Comparison of ENCODE assay signal across 8 mouse cellular contexts in genomic region chr10:128923013-128923691, GRCm38 (mm10). TPM values are rescaled to one million over a fixed set of nuclear protein-coding genes. Genes with fewer than 3 reads are reported as not detected.
DNase-seq lines count a peak whose midpoint lies in the region; ATAC-seq lines count a peak whose summit lies in the region.

No protein-coding gene starts in this region.

- no peaks in the 10 kb centered on the region for H3K9me3 ChIP-seq in heart, embryonic 13.5 days
- H3K9me3 ChIP-seq in liver, embryonic 12.5 days (replicated peaks): no peaks in the 10 kb centered on the region
- no peaks in the 10 kb centered on the region for H3K9me3 ChIP-seq in stomach, embryonic 15.5 days

- peak overlapping the region; percentile 70 for H3K4me2 ChIP-seq in heart, embryonic 13.5 days
- peak overlapping the region; percentile 84 for H3K4me2 ChIP-seq in liver, embryonic 12.5 days
- H3K4me2 ChIP-seq in stomach, embryonic 15.5 days: peak overlapping the region; percentile 89

- H3K9ac ChIP-seq in heart, embryonic 13.5 days: peak overlapping the region; percentile 91
- H3K9ac ChIP-seq in liver, embryonic 12.5 days: peak overlapping the region; percentile 84
- peak overlapping the region; percentile 82 for H3K9ac ChIP-seq in stomach, embryonic 15.5 days

- DNase-seq in CD4-positive, CD25-positive, alpha-beta regulatory T cell, adult 2 months (ENCODE audit: low read depth, low spot score): peak; percentile 92
- peak; percentile 69 for DNase-seq in fat pad, adult 2 months (ENCODE audit: extremely low read depth, low read depth, low spot score)
- DNase-seq in kidney, postnatal 10 days: peak; percentile 96
- DNase-seq in natural killer cell, adult 2 months (ENCODE audit: low spot score in 2 of 2): peak; percentile 84 to 89

- peak; percentile 93 for ATAC-seq in heart, embryonic 13.5 days (ENCODE audit: extremely low read depth, insufficient number of reproducible peaks, low FRiP score, low TSS enrichment)
- peak; percentile 98 for ATAC-seq in liver, embryonic 12.5 days
- peak; percentile 96 for ATAC-seq in stomach, embryonic 15.5 days (ENCODE audit: insufficient read depth, low FRiP score, low read depth)

- H3K4me1 ChIP-seq in brown adipose tissue, adult 24 weeks (ENCODE audit: control insufficient read depth, insufficient read depth, insufficient read length, low read length): peaks cover 11% of the 10 kb centered on the region; the same call in 1 of the 2 replicates
- H3K4me1 ChIP-seq in heart, embryonic 13.5 days: peaks cover 52% of the 10 kb centered on the region
- peaks cover 39% of the 10 kb centered on the region for H3K4me1 ChIP-seq in liver, embryonic 12.5 days
- H3K4me1 ChIP-seq in stomach, embryonic 15.5 days: peaks cover 53% of the 10 kb centered on the region

- H3K36me3 ChIP-seq in heart, embryonic 13.5 days: peaks cover 12% of the 10 kb centered on the region
- peaks cover 8% of the 10 kb centered on the region for H3K36me3 ChIP-seq in liver, embryonic 12.5 days
- no peaks in the 10 kb centered on the region for H3K36me3 ChIP-seq in stomach, embryonic 15.5 days

- under 1% methylated on average over 42 of the region's 42 CpGs for WGBS in heart, embryonic 13.5 days
- WGBS in liver, embryonic 12.5 days (ENCODE audit: insufficient replicate concordance): under 1% methylated on average over 42 of the region's 42 CpGs
- under 1% methylated on average over 42 of the region's 42 CpGs for WGBS in stomach, embryonic 15.5 days

- peak overlapping the region; percentile 92 for H3K27ac ChIP-seq in brown adipose tissue, adult 24 weeks (replicated peaks; ENCODE audit: low read depth, low read length)
- H3K27ac ChIP-seq in heart, embryonic 13.5 days (replicated peaks): peak overlapping the region; percentile 95
- H3K27ac ChIP-seq in liver, embryonic 12.5 days: peak overlapping the region; percentile 85
- H3K27ac ChIP-seq in stomach, embryonic 15.5 days: peak overlapping the region; percentile 98

- H3K4me3 ChIP-seq in brown adipose tissue, adult 24 weeks (ENCODE audit: insufficient read depth, low read depth, low read length): peak overlapping the region; percentile 74
- H3K4me3 ChIP-seq in heart, embryonic 13.5 days: peak overlapping the region; percentile 91
- peak overlapping the region; percentile 94 for H3K4me3 ChIP-seq in liver, embryonic 12.5 days
- peak overlapping the region; percentile 93 for H3K4me3 ChIP-seq in stomach, embryonic 15.5 days (replicated peaks)

- peaks cover 7% of the 10 kb centered on the region; the same call in 1 of the 2 replicates for H3K27me3 ChIP-seq in heart, embryonic 13.5 days (replicated peaks)
- peaks cover 17% of the 10 kb centered on the region for H3K27me3 ChIP-seq in liver, embryonic 12.5 days (replicated peaks)
- H3K27me3 ChIP-seq in stomach, embryonic 15.5 days (replicated peaks): no peaks in the 10 kb centered on the region

RNA-seq across cellular contexts. Expression of gene Rdh5, which starts 0.5 kb away (rescaled TPM):
- 10.9 and 11.5 TPM in 2 replicates for polyA plus RNA-seq in brown adipose tissue, adult 24 weeks (2012; ENCODE audit: insufficient read depth, insufficient read length, missing spikeins)
- polyA plus RNA-seq in heart, embryonic 13.5 days (2015; fragmentation: Nextera tagmentation; extraction: Ambion mirVana): 8.9 and 10.3 TPM in 2 replicates
- 8.2 and 9.0 TPM in 2 replicates for polyA plus RNA-seq in liver, embryonic 12.5 days (2016; fragmentation: Nextera tagmentation; extraction: Ambion mirVana)
- 12.9 and 15.0 TPM in 2 replicates for polyA plus RNA-seq in stomach, embryonic 15.5 days (2015; fragmentation: Nextera tagmentation; extraction: Ambion mirVana)

RNA-seq across cellular contexts. Expression of gene Bloc1s1, which starts 0.7 kb away (rescaled TPM):
- 297 and 417 TPM in 2 replicates for polyA plus RNA-seq in brown adipose tissue, adult 24 weeks (2012; ENCODE audit: insufficient read depth, insufficient read length, missing spikeins)
- 199 and 223 TPM in 2 replicates for polyA plus RNA-seq in heart, embryonic 13.5 days (2015; fragmentation: Nextera tagmentation; extraction: Ambion mirVana)
- 82.5 and 83.0 TPM in 2 replicates for polyA plus RNA-seq in liver, embryonic 12.5 days (2016; fragmentation: Nextera tagmentation; extraction: Ambion mirVana)
- polyA plus RNA-seq in stomach, embryonic 15.5 days (2015; fragmentation: Nextera tagmentation; extraction: Ambion mirVana): 190 and 208 TPM in 2 replicates

RNA-seq across cellular contexts. Expression of gene Itga7, which starts 10.5 kb away (rescaled TPM):
- 23.2 and 28.5 TPM in 2 replicates for polyA plus RNA-seq in brown adipose tissue, adult 24 weeks (2012; ENCODE audit: insufficient read depth, insufficient read length, missing spikeins)
- 2.4 and 2.9 TPM in 2 replicates for polyA plus RNA-seq in heart, embryonic 13.5 days (2015; fragmentation: Nextera tagmentation; extraction: Ambion mirVana)
- 0.12 and 0.17 TPM in 2 replicates for polyA plus RNA-seq in liver, embryonic 12.5 days (2016; fragmentation: Nextera tagmentation; extraction: Ambion mirVana)
- polyA plus RNA-seq in stomach, embryonic 15.5 days (2015; fragmentation: Nextera tagmentation; extraction: Ambion mirVana): 5.2 and 5.7 TPM in 2 replicates

RNA-seq across cellular contexts. Expression of gene Cd63, which starts 22.4 kb away (rescaled TPM):
- polyA plus RNA-seq in brown adipose tissue, adult 24 weeks (2012; ENCODE audit: insufficient read depth, insufficient read length, missing spikeins): 59.5 and 73.6 TPM in 2 replicates
- polyA plus RNA-seq in heart, embryonic 13.5 days (2015; fragmentation: Nextera tagmentation; extraction: Ambion mirVana): 370 and 426 TPM in 2 replicates
- polyA plus RNA-seq in liver, embryonic 12.5 days (2016; fragmentation: Nextera tagmentation; extraction: Ambion mirVana): 127 and 129 TPM in 2 replicates
- polyA plus RNA-seq in stomach, embryonic 15.5 days (2015; fragmentation: Nextera tagmentation; extraction: Ambion mirVana): 693 and 758 TPM in 2 replicates

RNA-seq across cellular contexts. Expression of gene Gdf11, which starts 31.6 kb away (rescaled TPM):
- 1.0 and 1.3 TPM in 2 replicates for polyA plus RNA-seq in brown adipose tissue, adult 24 weeks (2012; ENCODE audit: insufficient read depth, insufficient read length, missing spikeins)
- polyA plus RNA-seq in heart, embryonic 13.5 days (2015; fragmentation: Nextera tagmentation; extraction: Ambion mirVana): 2.8 and 3.6 TPM in 2 replicates
- polyA plus RNA-seq in liver, embryonic 12.5 days (2016; fragmentation: Nextera tagmentation; extraction: Ambion mirVana): 1.8 and 1.9 TPM in 2 replicates
- 4.4 and 4.7 TPM in 2 replicates for polyA plus RNA-seq in stomach, embryonic 15.5 days (2015; fragmentation: Nextera tagmentation; extraction: Ambion mirVana)

Comparison
In these comparisons a context has a peak if more than half of its experiments do, and no peak if none do; other contexts are left out.
1. Peak in every context shown above with its lines: DNase-seq, ATAC-seq, H3K4me3 ChIP-seq and H3K27ac ChIP-seq.